Mouse (Mus musculus) olfactory bulb, adult 2 months (tissue): Measurements from ENCODE around the gene Vgll4. TPM values are rescaled to one million over a fixed set of nuclear protein-coding genes. Genes with fewer than 3 reads are reported as not detected.

Source experiments
- H3K27ac ChIP-seq: fragments of 200-500 bp; 2 replicates; pipeline ENCODE4 v1.5.1; 2012; ENCODE audit warnings: low read depth, low read length; ENCODE audit not compliant: insufficient read depth
- H3K4me1 ChIP-seq: fragments of 200-500 bp; 2 replicates; pipeline ENCODE4 v1.6.1; 2012; ENCODE audit warnings: low read length; ENCODE audit not compliant: control insufficient read depth, insufficient read depth
- H3K4me3 ChIP-seq: fragments of 200-500 bp; 2 replicates; pipeline ENCODE4 v1.5.1; 2012; ENCODE audit warnings: mild to moderate bottlenecking, low read depth, low read length, moderate library complexity; ENCODE audit not compliant: insufficient read depth
- CTCF ChIP-seq: fragments of 200-500 bp; IDR thresholded peaks from 2 replicates; pipeline ENCODE4 v1.5.1; 2012; ENCODE audit warnings: low read depth, mild to moderate bottlenecking, low read length, moderate library complexity; ENCODE audit not compliant: insufficient read depth
- POLR2A ChIP-seq: fragments of 200-500 bp; IDR thresholded peaks from 2 replicates; pipeline ENCODE4 v1.6.1; 2012; ENCODE audit warnings: mild to moderate bottlenecking, low read depth, low read length, moderate library complexity; ENCODE audit not compliant: insufficient read depth
- WGBS: fragments of 180-500 bp; shearing (Covaris S2); methylation state at CpG from one replicate; pipeline ENCODE4 v1.1.7; 2018; 5-methylcytosine and 5-hydroxymethylcytosine counted together
- polyA plus RNA-seq: library from polyadenylated mRNA; stranded (reverse); fragments of >200 nt; gene quantifications from 2 replicates; pipeline ENCODE4 v1.2.4, GENCODE M21; 2012; ENCODE audit warnings: low replicate concordance; ENCODE audit not compliant: missing spikeins, insufficient read depth, insufficient read length

Gene Vgll4
- polyA plus RNA-seq, result not detected in 2 replicates

DNA sequence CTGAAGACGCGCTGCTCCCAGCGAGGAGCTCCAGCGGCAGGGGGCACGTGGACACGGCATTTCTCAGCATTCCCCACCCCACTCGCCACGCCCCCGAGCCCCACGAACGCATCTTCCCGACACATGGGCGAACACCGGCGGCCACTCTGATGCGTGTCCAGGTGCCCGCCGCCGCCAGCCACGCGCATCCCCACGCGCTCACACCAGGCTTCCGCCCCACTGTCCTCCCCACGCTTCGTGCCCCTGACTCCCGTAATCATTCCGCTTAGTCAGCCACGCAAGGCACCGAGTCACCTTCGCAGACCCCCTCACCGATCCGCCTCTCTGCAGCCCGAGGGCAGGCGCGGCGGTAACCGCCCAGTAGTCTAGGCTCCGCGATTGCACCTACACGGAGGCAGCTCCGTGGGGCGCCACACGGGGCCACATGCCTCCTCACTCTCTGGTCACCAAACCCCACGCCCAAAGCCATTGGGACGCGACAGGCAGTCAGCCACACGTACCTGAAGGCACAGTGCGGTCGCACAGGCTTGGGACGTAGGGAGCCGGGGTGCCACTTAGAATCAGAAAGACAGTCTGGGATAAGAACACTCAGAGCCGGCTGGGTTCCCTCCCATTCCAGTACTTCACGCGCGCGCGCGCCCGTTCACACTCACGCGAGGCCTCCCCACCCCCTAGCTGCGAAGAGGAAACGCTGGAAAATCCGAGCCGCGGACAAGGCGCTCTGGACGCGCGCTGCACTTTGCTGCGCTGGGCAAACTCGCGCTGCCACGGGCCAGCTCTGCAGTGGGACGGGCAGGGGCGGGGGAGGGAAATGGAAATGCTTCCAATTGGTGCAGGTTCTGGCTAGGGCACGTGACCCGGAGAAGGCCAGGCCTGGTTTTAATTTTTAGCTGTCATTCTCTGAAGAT is at the start of gene Vgll4:
Vgll4 (minus strand) TSS at position 782 of the 908 bp plus-strand sequence.
- WGBS, result under 1% methylated on average over 78 of the region's 79 CpGs

DNA sequence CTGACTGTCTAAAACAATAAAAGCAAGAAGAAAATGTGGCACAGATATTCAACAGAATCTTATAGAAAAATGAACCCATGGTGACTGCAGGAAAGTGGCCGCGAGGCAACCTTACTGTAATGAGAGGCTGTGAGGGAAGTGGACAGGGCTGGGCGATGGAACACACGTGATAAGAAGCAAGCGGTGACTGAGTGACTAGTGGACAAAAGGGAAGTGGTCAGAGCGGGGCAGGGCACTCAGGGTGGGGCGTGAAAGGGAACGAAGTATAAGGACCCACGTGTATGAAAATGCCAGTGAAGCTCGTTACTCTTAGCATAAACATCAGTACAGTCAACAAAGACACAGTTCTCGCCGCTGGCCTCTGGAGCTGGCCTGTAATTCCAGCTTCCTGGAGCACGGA is 45.7 kb upstream of the Vgll4 start:
- Histone ChIP-seq H3K27ac (no peak overlapping the region), H3K4me1 (no peaks in the 10 kb centered on the region), H3K4me3 (no peak overlapping the region)
- 89% methylated on average over 13 of the region's 13 CpGs for WGBS
- no peak for TF ChIP-seq POLR2A
- TF ChIP-seq CTCF, result no peak

More for the DNA sequence above, at the start of gene Vgll4:
- Histone ChIP-seq H3K4me1 (peaks cover 10% of the 10 kb centered on the region), H3K27ac (no peak within 1 kb of the TSS; the same call in 1 of the 2 replicates), H3K4me3 (peak within 1 kb of the TSS; percentile 89)
- TF ChIP-seq POLR2A (no peak), CTCF (no peak)

DNA sequence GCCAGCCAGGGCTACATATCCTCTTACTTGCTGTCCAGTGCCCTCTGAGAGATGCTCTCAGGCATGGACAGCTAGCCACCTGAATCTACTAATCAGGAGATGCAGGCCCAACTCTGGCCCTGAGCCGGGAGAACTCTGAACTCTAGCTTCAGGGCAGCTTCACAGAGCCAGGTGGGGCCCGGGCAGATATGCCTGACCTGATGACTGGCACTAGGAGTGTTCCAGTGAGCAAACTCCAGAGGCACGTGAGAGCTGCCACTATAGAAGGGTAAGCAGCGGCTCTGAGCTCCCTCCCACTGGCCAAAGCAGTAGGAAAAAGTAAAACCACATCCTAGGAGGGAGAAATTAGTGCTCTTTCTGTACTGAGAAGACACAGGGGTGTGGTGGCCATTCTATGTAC is 43.8 kb upstream of the Vgll4 start:
- Histone ChIP-seq H3K4me1 (no peaks in the 10 kb centered on the region), H3K27ac (no peak overlapping the region), H3K4me3 (no peak overlapping the region)
- no peak for TF ChIP-seq POLR2A
- no peak for TF ChIP-seq CTCF
- 93% methylated on average over 4 of the region's 4 CpGs for WGBS

DNA sequence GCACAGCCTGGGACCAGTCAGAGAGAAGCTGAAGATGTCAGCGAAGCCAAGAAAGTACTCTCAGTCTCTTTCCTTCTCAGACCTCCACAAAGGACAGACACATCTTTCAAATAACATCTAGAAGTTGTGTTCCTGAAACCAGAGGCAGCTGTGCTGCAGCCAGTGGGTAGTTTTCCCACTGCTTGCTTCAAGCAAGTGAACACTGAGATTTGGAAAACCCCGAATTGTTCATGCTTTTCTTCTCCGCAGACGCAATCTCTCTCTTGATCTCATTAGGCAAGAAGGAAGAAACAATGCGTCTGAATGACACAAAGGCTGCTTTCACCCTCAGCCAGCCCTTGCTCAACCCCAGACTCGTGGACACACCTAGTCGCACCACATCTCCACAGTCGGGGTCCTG is 42.0 kb upstream of the Vgll4 start:
- Histone ChIP-seq H3K4me1 (peaks cover 2% of the 10 kb centered on the region; the same call in 1 of the 2 replicates), H3K4me3 (no peak overlapping the region), H3K27ac (no peak overlapping the region)
- no peak for TF ChIP-seq POLR2A
- 66% methylated on average over 8 of the region's 8 CpGs for WGBS

DNA sequence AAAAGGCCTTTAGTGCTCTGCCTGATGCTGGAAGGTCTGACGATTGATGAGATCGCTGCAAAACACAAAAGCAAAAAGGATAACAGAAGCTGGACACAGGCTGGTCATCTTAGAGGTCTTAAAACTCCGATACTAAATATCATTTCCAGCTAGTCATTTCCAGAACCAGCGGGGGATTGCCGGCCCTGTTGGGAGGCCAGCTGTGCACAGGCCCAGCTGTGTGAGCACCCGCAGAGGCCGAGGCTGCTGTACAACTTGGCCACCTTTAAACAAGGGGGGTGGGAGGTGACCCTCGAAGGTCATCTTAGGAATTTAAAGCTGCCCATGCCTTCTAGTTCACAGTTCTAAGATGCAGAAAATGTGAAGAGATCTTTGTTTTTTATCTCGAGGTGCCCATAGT is 41.0 kb upstream of the Vgll4 start:
- peaks cover 2% of the 10 kb centered on the region; the same call in 1 of the 2 replicates for H3K4me1 ChIP-seq
- H3K4me3 ChIP-seq, result no peak overlapping the region
- TF ChIP-seq CTCF (no peak), POLR2A (no peak)
- no peak overlapping the region for H3K27ac ChIP-seq
- 80% methylated on average over 9 of the region's 9 CpGs for WGBS

DNA sequence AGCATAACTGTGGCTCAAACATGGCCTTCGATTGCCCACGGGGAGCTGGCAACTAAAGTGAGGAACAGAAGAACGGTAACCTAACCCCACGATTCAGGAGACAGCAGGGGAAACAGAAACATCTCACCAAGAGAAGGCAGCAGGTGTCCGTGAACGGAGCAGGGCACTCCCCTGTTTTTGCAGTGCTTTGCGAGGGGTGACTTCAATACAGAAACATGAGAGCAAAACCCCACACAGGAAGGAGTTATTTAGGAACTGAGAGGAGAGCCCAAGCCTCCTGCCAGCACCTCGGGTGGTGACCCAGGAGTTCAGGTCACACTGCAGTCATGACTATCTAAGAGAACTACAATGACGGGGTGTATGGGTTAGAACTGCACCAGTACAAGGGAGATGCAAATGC is 40.5 kb upstream of the Vgll4 start:
- Histone ChIP-seq H3K4me1 (peaks cover 2% of the 10 kb centered on the region; the same call in 1 of the 2 replicates), H3K4me3 (no peak overlapping the region), H3K27ac (no peak overlapping the region)
- WGBS, result 85% methylated on average over 9 of the region's 9 CpGs
- TF ChIP-seq CTCF (no peak), POLR2A (no peak)

DNA sequence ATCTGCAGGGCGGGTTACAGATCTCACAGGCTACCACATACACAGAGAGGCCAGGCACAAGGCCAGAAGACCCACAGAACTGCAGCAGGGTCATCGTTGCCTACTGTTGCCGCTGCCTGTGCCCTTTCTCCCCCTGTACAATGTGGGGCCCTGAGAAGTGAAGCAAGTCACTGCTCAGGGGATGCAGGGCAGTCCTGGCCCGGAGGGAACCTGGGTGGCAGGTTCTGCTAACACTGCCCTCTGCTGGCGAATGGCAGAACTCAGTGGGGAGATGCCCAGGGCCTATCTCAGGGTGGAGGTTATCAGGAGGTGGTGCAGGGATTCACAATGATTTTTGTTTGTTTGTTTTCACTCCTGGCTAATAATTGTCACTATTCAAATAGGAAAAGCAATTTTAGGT is 37.9 kb upstream of the Vgll4 start:
- H3K27ac ChIP-seq, result no peak overlapping the region
- peak; percentile 87 for TF ChIP-seq CTCF
- TF ChIP-seq POLR2A, result no peak
- 21% methylated on average over 5 of the region's 5 CpGs for WGBS
- H3K4me3 ChIP-seq, result no peak overlapping the region
- peaks cover 2% of the 10 kb centered on the region; the same call in 1 of the 2 replicates for H3K4me1 ChIP-seq

DNA sequence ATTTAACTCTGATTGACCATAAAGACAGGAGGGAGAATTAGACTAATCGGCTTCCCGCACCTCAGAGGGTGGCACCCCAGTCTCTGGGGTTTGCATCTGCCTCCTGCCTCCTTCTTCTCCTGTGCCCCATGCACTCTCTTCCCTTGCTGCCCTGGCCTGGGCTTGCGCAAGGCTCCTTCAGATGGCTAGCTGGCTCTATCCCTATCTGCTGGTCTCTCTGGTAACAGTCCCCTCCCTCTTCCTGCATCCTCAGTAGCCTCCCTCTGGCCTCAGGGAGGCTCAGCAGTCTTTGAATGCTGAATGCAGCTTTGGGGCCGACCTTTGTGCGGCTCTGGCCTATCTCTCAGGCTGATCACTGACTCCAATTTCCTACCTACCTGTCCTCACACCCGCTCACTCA is 37.2 kb upstream of the Vgll4 start:
- Histone ChIP-seq H3K27ac (no peak overlapping the region), H3K4me1 (peaks cover 2% of the 10 kb centered on the region; the same call in 1 of the 2 replicates), H3K4me3 (no peak overlapping the region)
- TF ChIP-seq CTCF (no peak), POLR2A (no peak)
- WGBS, result 85% methylated on average over 6 of the region's 6 CpGs

DNA sequence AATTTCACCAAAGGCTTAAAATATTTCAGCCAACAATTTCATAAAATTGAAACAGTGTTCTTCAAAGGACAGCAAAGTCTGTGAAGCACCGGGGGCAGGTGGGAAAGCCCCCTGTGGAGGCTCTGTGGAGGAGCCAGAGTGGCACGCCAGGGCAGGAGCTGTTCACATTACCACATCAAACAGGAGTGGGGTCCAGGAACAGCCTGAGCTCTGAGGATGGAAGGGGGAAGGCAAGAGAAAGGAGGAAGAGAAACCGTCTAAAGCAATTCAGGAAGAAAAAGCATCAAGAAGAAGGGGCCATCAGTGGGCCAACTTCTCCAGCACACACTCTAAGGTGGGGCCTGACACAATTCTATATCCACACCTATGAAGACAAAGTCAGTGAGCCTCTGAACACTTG is 36.3 kb upstream of the Vgll4 start:
- Histone ChIP-seq H3K27ac (no peak overlapping the region), H3K4me3 (no peak overlapping the region), H3K4me1 (peaks cover 2% of the 10 kb centered on the region; the same call in 1 of the 2 replicates)
- TF ChIP-seq CTCF (no peak), POLR2A (no peak)
- 86% methylated on average over 3 of the region's 3 CpGs for WGBS
